Mouse (Mus musculus) forebrain, embryonic 11.5 days (tissue): ENCODE measurements at regions not wholly inside any gene's neighbourhood (a gene's known extent, or its start where the extent isn't known, plus 50 kb on each side); places are given as distances from the start of the nearest gene placed in this dataset.

Source experiments
- ATAC-seq: fragments of 200-750 bp; cut with Nextera tagmentation; replicated peaks from 2 replicates; pipeline ENCODE4 v1.8.0; 2017; ENCODE audit warnings: moderate TSS enrichment; ENCODE audit not compliant: low FRiP score
- DNase-seq: peaks from one replicate; pipeline ENCODE4 v3.0.0-alpha.2; 2017; ENCODE audit warnings: low spot score
- H3K27ac ChIP-seq: fragments of 300-500 bp; sonication (generic); 2 replicates; pipeline ENCODE4 v1.5.1; 2014; ENCODE audit warnings: low read depth, low read length
- H3K27me3 ChIP-seq: fragments of 300-500 bp; sonication (generic); 2 replicates; pipeline ENCODE4 v1.6.1; 2014; ENCODE audit warnings: mild to moderate bottlenecking, low read length, mixed read lengths; ENCODE audit not compliant: control insufficient read depth, insufficient read depth
- H3K36me3 ChIP-seq: fragments of 300-500 bp; sonication (generic); 2 replicates; pipeline ENCODE4 v1.6.1; 2014; ENCODE audit warnings: mild to moderate bottlenecking, low read length, moderate library complexity, mixed read lengths; ENCODE audit not compliant: control insufficient read depth, insufficient read depth
- H3K4me1 ChIP-seq: fragments of 300-500 bp; sonication (generic); replicated peaks from 2 replicates; pipeline ENCODE4 v1.6.1; 2014; ENCODE audit warnings: low read length, mixed read lengths; ENCODE audit not compliant: control insufficient read depth, insufficient read depth
- H3K4me2 ChIP-seq: fragments of 300-500 bp; sonication (generic); 2 replicates; pipeline ENCODE4 v1.6.1; 2014; ENCODE audit warnings: low read depth, mild to moderate bottlenecking, low read length, moderate library complexity, mixed read lengths; ENCODE audit not compliant: severe bottlenecking
- H3K4me3 ChIP-seq: fragments of 300-500 bp; sonication (generic); 2 replicates; pipeline ENCODE4 v1.5.1; 2014; ENCODE audit warnings: low read depth, low read length
- H3K9ac ChIP-seq: fragments of 300-500 bp; sonication (generic); 2 replicates; pipeline ENCODE4 v1.6.1; 2014; ENCODE audit warnings: low read length
- H3K9me3 ChIP-seq: fragments of 300-500 bp; sonication (generic); 2 replicates; pipeline ENCODE4 v1.6.1; 2016; ENCODE audit warnings: low read length, mixed read lengths; ENCODE audit not compliant: control insufficient read depth
- WGBS: fragments of 180-500 bp; shearing (Covaris S2); extraction: QIAGEN DNeasy Blood & Tissue Kit; methylation state at CpG from one replicate; pipeline ENCODE4 v1.1.7; 2014; 5-methylcytosine and 5-hydroxymethylcytosine counted together

- DNase-seq, result no peak
- Histone ChIP-seq H3K27ac (no peak overlapping the region), H3K36me3 (no peaks in the 10 kb centered on the region), H3K4me2 (no peak overlapping the region), H3K9me3 (no peaks in the 10 kb centered on the region), H3K4me3 (no peak overlapping the region), H3K4me1 (no peaks in the 10 kb centered on the region), H3K9ac (no peak overlapping the region), H3K27me3 (no peaks in the 10 kb centered on the region)
- WGBS, result 92% methylated on average over 4 of the region's 4 CpGs
- ATAC-seq, result no peak
Observed at GRCm38 (mm10) chr14:106393978-106394377, 288.0 kb downstream of the Trim52 start.

GRCm38 (mm10) chr14:106412917-106413558 is 307.0 kb downstream of the Trim52 start:
- Histone ChIP-seq H3K27ac (no peak overlapping the region), H3K9ac (no peak overlapping the region), H3K4me2 (no peak overlapping the region), H3K27me3 (no peaks in the 10 kb centered on the region), H3K36me3 (no peaks in the 10 kb centered on the region), H3K4me1 (no peaks in the 10 kb centered on the region), H3K4me3 (no peak overlapping the region), H3K9me3 (no peaks in the 10 kb centered on the region)
- WGBS, result 90% methylated on average over 2 of the region's 2 CpGs
- DNase-seq, result no peak
- ATAC-seq, result no peak

- Histone ChIP-seq H3K9me3 (no peaks in the 10 kb centered on the region), H3K27me3 (no peaks in the 10 kb centered on the region), H3K36me3 (no peaks in the 10 kb centered on the region), H3K4me1 (no peaks in the 10 kb centered on the region), H3K4me3 (no peak overlapping the region), H3K4me2 (no peak overlapping the region), H3K27ac (no peak overlapping the region), H3K9ac (no peak overlapping the region)
- ATAC-seq (no peak), DNase-seq (no peak)
- 84% methylated on average over 4 of the region's 4 CpGs for WGBS
Observed at GRCm38 (mm10) chr14:106424714-106425113, 318.7 kb downstream of the Trim52 start.

GRCm38 (mm10) chr14:106428594-106428993 is 322.6 kb downstream of the Trim52 start:
- H3K4me2 ChIP-seq, result no peak overlapping the region
- H3K27ac ChIP-seq, result no peak overlapping the region
- H3K9me3 ChIP-seq, result no peaks in the 10 kb centered on the region
- ATAC-seq (no peak), DNase-seq (no peak)
- H3K27me3 ChIP-seq, result no peaks in the 10 kb centered on the region
- 78% methylated on average over 2 of the region's 2 CpGs for WGBS
- H3K4me3 ChIP-seq, result no peak overlapping the region
- no peaks in the 10 kb centered on the region for H3K36me3 ChIP-seq
- no peaks in the 10 kb centered on the region for H3K4me1 ChIP-seq
- no peak overlapping the region for H3K9ac ChIP-seq

- DNase-seq, result peak; percentile 68
- no peak overlapping the region for H3K27ac ChIP-seq
Observed at GRCm38 (mm10) chr14:106439282-106439681, 333.3 kb downstream of the Trim52 start.

GRCm38 (mm10) chr14:106489074-106489473 is 383.1 kb downstream of the Trim52 start:
- 93% methylated on average over 7 of the region's 7 CpGs for WGBS

More at GRCm38 (mm10) chr14:106439282-106439681, 333.3 kb downstream of the Trim52 start:
- ATAC-seq, result peak; percentile 77; the same call in 1 of the 2 replicates
- Histone ChIP-seq H3K36me3 (no peaks in the 10 kb centered on the region), H3K9me3 (no peaks in the 10 kb centered on the region), H3K4me2 (no peak overlapping the region), H3K9ac (no peak overlapping the region), H3K4me3 (no peak overlapping the region), H3K27me3 (no peaks in the 10 kb centered on the region), H3K4me1 (no peaks in the 10 kb centered on the region)
- 19% methylated on average over 5 of the region's 5 CpGs for WGBS

GRCm38 (mm10) chr14:106491389-106491788 is 385.4 kb downstream of the Trim52 start:
- Histone ChIP-seq H3K4me2 (no peak overlapping the region), H3K27me3 (no peaks in the 10 kb centered on the region), H3K4me1 (no peaks in the 10 kb centered on the region), H3K4me3 (no peak overlapping the region), H3K36me3 (no peaks in the 10 kb centered on the region), H3K27ac (no peak overlapping the region), H3K9me3 (no peaks in the 10 kb centered on the region), H3K9ac (no peak overlapping the region)
- no peak for ATAC-seq
- WGBS, result 82% methylated on average over 4 of the region's 4 CpGs
- no peak for DNase-seq

More at GRCm38 (mm10) chr14:106489074-106489473, 383.1 kb downstream of the Trim52 start:
- H3K4me3 ChIP-seq, result no peak overlapping the region
- no peaks in the 10 kb centered on the region for H3K4me1 ChIP-seq
- no peaks in the 10 kb centered on the region for H3K9me3 ChIP-seq
- no peaks in the 10 kb centered on the region for H3K36me3 ChIP-seq
- DNase-seq (no peak), ATAC-seq (no peak)
- no peak overlapping the region for H3K9ac ChIP-seq
- no peak overlapping the region for H3K27ac ChIP-seq
- H3K4me2 ChIP-seq, result no peak overlapping the region
- no peaks in the 10 kb centered on the region for H3K27me3 ChIP-seq

GRCm38 (mm10) chr14:106500344-106501135 is 394.5 kb downstream of the Trim52 start:
- ATAC-seq (peak; percentile 69), DNase-seq (no peak)
- Histone ChIP-seq H3K27ac (no peak overlapping the region), H3K36me3 (no peaks in the 10 kb centered on the region), H3K4me1 (no peaks in the 10 kb centered on the region), H3K4me3 (no peak overlapping the region), H3K4me2 (peak overlapping the region; percentile 12; the same call in 1 of the 2 replicates), H3K27me3 (no peaks in the 10 kb centered on the region), H3K9me3 (no peaks in the 10 kb centered on the region), H3K9ac (no peak overlapping the region)
- 36% methylated on average over 19 of the region's 19 CpGs for WGBS
